Mouse (Mus musculus) intestine, postnatal 0 days (tissue): ENCODE results near the gene Shpk. TPM values are rescaled to one million over a fixed set of nuclear protein-coding genes. Genes with fewer than 3 reads are reported as not detected.

Source experiments
- ATAC-seq: fragments of 200-750 bp; cut with Nextera tagmentation; 2 replicates; pipeline ENCODE4 v1.8.0; 2017; ENCODE audit warnings: mild to moderate bottlenecking, moderate TSS enrichment, moderate library complexity
- H3K27ac ChIP-seq: fragments of 300-500 bp; sonication (generic); 2 replicates; pipeline ENCODE4 v1.5.1; 2014; ENCODE audit warnings: mild to moderate bottlenecking, low read depth, low read length, moderate library complexity
- H3K27me3 ChIP-seq: fragments of 300-500 bp; sonication (generic); replicated peaks from 2 replicates; pipeline ENCODE4 v1.6.1; 2014; ENCODE audit warnings: low read length, mixed read lengths; ENCODE audit not compliant: control insufficient read depth, insufficient read depth
- H3K36me3 ChIP-seq: fragments of 300-500 bp; sonication (generic); 2 replicates; pipeline ENCODE4 v1.6.1; 2014; ENCODE audit warnings: mild to moderate bottlenecking, moderate library complexity; ENCODE audit not compliant: control insufficient read depth, insufficient read depth
- H3K4me1 ChIP-seq: fragments of 300-500 bp; sonication (generic); replicated peaks from 2 replicates; pipeline ENCODE4 v1.6.1; 2014; ENCODE audit warnings: antibody characterized with exemption, low read length, mixed read lengths; ENCODE audit not compliant: control insufficient read depth, insufficient read depth
- H3K4me2 ChIP-seq: fragments of 300-500 bp; sonication (generic); replicated peaks from 2 replicates; pipeline ENCODE4 v1.6.1; 2014; ENCODE audit warnings: low read depth, mild to moderate bottlenecking, moderate library complexity
- H3K4me3 ChIP-seq: fragments of 300-500 bp; sonication (generic); 2 replicates; pipeline ENCODE4 v1.5.1; 2014; ENCODE audit warnings: low read depth, low read length
- H3K9ac ChIP-seq: fragments of 300-500 bp; sonication (generic); 2 replicates; pipeline ENCODE4 v1.6.1; 2014; ENCODE audit warnings: mild to moderate bottlenecking, low read depth, low read length
- H3K9me3 ChIP-seq: fragments of 300-500 bp; sonication (generic); 2 replicates; pipeline ENCODE4 v1.6.1; 2016; ENCODE audit warnings: mixed run types; ENCODE audit not compliant: control insufficient read depth
- CTCF ChIP-seq: sonication (generic); IDR thresholded peaks from 2 replicates; pipeline ENCODE4 v1.5.1; 2016; ENCODE audit warnings: low read depth, mild to moderate bottlenecking, control low read depth, antibody characterized with exemption, moderate library complexity
- WGBS: fragments of 180-500 bp; shearing (Covaris S2); extraction: QIAGEN DNeasy Blood & Tissue Kit; methylation state at CpG from one replicate; pipeline ENCODE4 v1.1.7; 2014; 5-methylcytosine and 5-hydroxymethylcytosine counted together
- polyA plus RNA-seq: library from polyadenylated mRNA; unstranded; fragments of >200 nt; fragmentation: Nextera tagmentation; extraction: Ambion mirVana; gene quantifications from 2 replicates; pipeline ENCODE4 v1.2.1, GENCODE M21; 2015

Shpk gene
- polyA plus RNA-seq, 1 experiment from 2014 or later, result 21.3 TPM

- Histone ChIP-seq H3K4me1 (no peaks in the 10 kb centered on the region), H3K4me2 (no peak overlapping the region), H3K27me3 (no peaks in the 10 kb centered on the region), H3K4me3 (no peak overlapping the region), H3K36me3 (no peaks in the 10 kb centered on the region), H3K27ac (no peak overlapping the region), H3K9me3 (no peaks in the 10 kb centered on the region), H3K9ac (no peak overlapping the region)
- WGBS, result 76% methylated on average over 8 of the region's 8 CpGs
- no peak for ATAC-seq
- TF ChIP-seq CTCF, result no peak
These were observed 31.2 kb upstream of the Shpk start for GRCm38 (mm10) chr11:73168071-73168470.

- H3K27ac ChIP-seq, result no peak overlapping the region
- 80% methylated on average over 6 of the region's 6 CpGs for WGBS
- H3K9ac ChIP-seq, result no peak overlapping the region
- TF ChIP-seq CTCF, result no peak
- H3K27me3 ChIP-seq, result no peaks in the 10 kb centered on the region
- H3K36me3 ChIP-seq, result no peaks in the 10 kb centered on the region
- no peak overlapping the region for H3K4me2 ChIP-seq
- no peak for ATAC-seq
- no peaks in the 10 kb centered on the region for H3K9me3 ChIP-seq
- no peak overlapping the region for H3K4me3 ChIP-seq
- no peaks in the 10 kb centered on the region for H3K4me1 ChIP-seq
These were observed 30.7 kb upstream of the Shpk start for GRCm38 (mm10) chr11:73168576-73168975.

- Histone ChIP-seq H3K4me1 (no peaks in the 10 kb centered on the region), H3K9me3 (no peaks in the 10 kb centered on the region), H3K4me2 (no peak overlapping the region), H3K27me3 (no peaks in the 10 kb centered on the region), H3K4me3 (no peak overlapping the region), H3K9ac (no peak overlapping the region), H3K36me3 (peaks cover under 1% of the 10 kb centered on the region; the same call in 1 of the 2 replicates), H3K27ac (no peak overlapping the region)
- peak; percentile 82 for TF ChIP-seq CTCF
- peak; percentile 35; the same call in 1 of the 2 replicates for ATAC-seq
- 51% methylated on average over 4 of the region's 4 CpGs for WGBS
These were observed 30.0 kb upstream of the Shpk start for GRCm38 (mm10) chr11:73169231-73169630.

- no peak for TF ChIP-seq CTCF
- Histone ChIP-seq H3K27ac (0 out of 2 replicates have a peak overlapping the region, but pooled peaks have one; percentile 0), H3K27me3 (no peaks in the 10 kb centered on the region), H3K36me3 (peaks cover 7% of the 10 kb centered on the region), H3K9ac (no peak overlapping the region; the same call in 1 of the 2 replicates), H3K4me3 (no peak overlapping the region), H3K4me2 (no peak overlapping the region), H3K4me1 (no peaks in the 10 kb centered on the region), H3K9me3 (no peaks in the 10 kb centered on the region)
- 37% methylated on average over 5 of the region's 5 CpGs for WGBS
- no peak for ATAC-seq
These were observed 27.1 kb upstream of the Shpk start for GRCm38 (mm10) chr11:73172186-73172585.

GRCm38 (mm10) chr11:73175612-73176011 lies 23.6 kb upstream of the Shpk start:
- Histone ChIP-seq H3K4me1 (0 out of 2 replicates have a peak, but pooled peaks cover 4% of the 10 kb centered on the region), H3K27ac (peak overlapping the region; percentile 54; the same call in 1 of the 2 replicates), H3K36me3 (peaks cover 11% of the 10 kb centered on the region), H3K27me3 (no peaks in the 10 kb centered on the region), H3K9ac (0 out of 2 replicates have a peak overlapping the region, but pooled peaks have one; percentile 88), H3K4me2 (peak overlapping the region; percentile 86), H3K9me3 (no peaks in the 10 kb centered on the region), H3K4me3 (peak overlapping the region; percentile 98)
- 0 out of 2 replicates have a peak, but pooled peaks have one; percentile 9 for ATAC-seq
- WGBS, result 18% methylated on average over 8 of the region's 8 CpGs
- no peak for TF ChIP-seq CTCF

GRCm38 (mm10) chr11:73176186-73176585 lies 23.1 kb upstream of the Shpk start:
- Histone ChIP-seq H3K27me3 (no peaks in the 10 kb centered on the region), H3K36me3 (peaks cover 13% of the 10 kb centered on the region), H3K4me2 (peak overlapping the region; percentile 86), H3K27ac (peak overlapping the region; percentile 95), H3K4me1 (0 out of 2 replicates have a peak, but pooled peaks cover 4% of the 10 kb centered on the region), H3K4me3 (peak overlapping the region; percentile 98), H3K9me3 (no peaks in the 10 kb centered on the region), H3K9ac (peak overlapping the region; percentile 88)
- under 1% methylated on average over 15 of the region's 15 CpGs for WGBS
- no peak for ATAC-seq
- no peak for TF ChIP-seq CTCF
